Mouse (Mus musculus) E14TG2a.4 (cell line): ENCODE measurements around the gene Tns4.

Experiments used
- H3K27me3 ChIP-seq: 2 replicates; pipeline ENCODE4 v1.6.1; 2014; ENCODE audit warnings: low read length, control low read depth; ENCODE audit not compliant: insufficient read depth
- H3K36me3 ChIP-seq: 2 replicates; pipeline ENCODE4 v1.6.1; 2014; ENCODE audit warnings: low read length, control low read depth; ENCODE audit not compliant: insufficient read depth
- H3K4me1 ChIP-seq: replicated peaks from 2 replicates; pipeline ENCODE4 v1.6.1; 2014; ENCODE audit warnings: low read depth, low read length, control low read depth
- H3K4me3 ChIP-seq: replicated peaks from 2 replicates; pipeline ENCODE4 v1.5.1; 2014; ENCODE audit warnings: mild to moderate bottlenecking, low read length
- H3K9me3 ChIP-seq: 2 replicates; pipeline ENCODE4 v1.6.1; 2014; ENCODE audit warnings: low read length, control low read depth
- CTCF ChIP-seq: conservative IDR thresholded peaks from 2 replicates; pipeline ENCODE4 v1.5.1; 2014; ENCODE audit warnings: low read length
- NANOG ChIP-seq: IDR thresholded peaks from 2 replicates; pipeline ENCODE4 v1.6.1; 2014; ENCODE audit warnings: borderline replicate concordance, low read length, mixed read lengths
- POU5F1 ChIP-seq: IDR thresholded peaks from 2 replicates; pipeline ENCODE4 v1.6.1; 2014; ENCODE audit warnings: low read length, borderline replicate concordance

Gene Tns4

DNA sequence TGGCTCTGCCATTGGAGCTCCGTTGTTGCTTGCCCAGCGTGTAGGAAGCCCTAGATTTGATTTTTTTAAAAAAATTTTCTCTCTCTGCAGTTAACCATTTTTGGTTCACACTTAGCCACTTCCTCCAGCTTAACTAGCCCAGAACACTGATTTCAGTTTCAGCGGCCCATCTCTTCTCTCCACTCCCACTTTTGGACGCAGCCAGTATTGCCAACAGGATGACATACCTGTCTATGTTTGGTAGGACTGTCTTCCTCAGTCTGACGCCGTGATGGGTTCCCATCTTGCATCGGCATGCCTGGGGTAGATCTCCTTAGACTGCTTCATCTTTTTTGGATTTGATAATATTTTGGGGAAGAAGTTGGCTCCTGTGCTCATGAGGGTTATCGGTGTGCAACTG is 1.3 kb upstream of the Tns4 start:
- TF ChIP-seq NANOG (no peak), CTCF (peak; percentile 32), POU5F1 (no peak)
- no peak overlapping the region for H3K4me3 ChIP-seq
- H3K4me1 ChIP-seq = peaks cover 28% of the 10 kb centered on the region
- H3K9me3 ChIP-seq = peaks cover 8% of the 10 kb centered on the region
- no peaks in the 10 kb centered on the region for H3K36me3 ChIP-seq
- peaks cover 14% of the 10 kb centered on the region; the same call in 1 of the 2 replicates for H3K27me3 ChIP-seq

DNA sequence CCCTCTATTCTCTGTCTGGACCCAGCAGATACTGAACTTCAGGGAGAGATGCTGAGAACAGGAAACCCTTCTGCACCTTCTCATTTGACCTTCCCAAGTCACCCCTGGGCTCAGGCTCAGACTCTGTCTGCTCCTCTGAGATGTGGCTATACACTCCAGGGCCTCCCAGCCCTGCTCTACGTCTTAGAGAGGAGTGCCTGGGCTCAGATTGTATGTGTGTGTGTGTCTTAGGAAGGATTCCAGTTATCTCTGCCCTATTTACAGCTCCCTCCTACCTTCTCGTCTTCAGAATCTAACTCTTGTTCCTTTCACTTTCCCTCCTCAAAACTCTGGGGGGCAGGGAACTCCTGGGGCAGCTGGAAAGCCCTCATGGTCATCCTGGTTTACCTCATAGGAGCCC is 620 bp downstream of the Tns4 start:
- H3K4me3 ChIP-seq = no peak overlapping the region
- H3K36me3 ChIP-seq = no peaks in the 10 kb centered on the region
- TF ChIP-seq NANOG = no peak
- TF ChIP-seq POU5F1 = no peak
- no peak for TF ChIP-seq CTCF
- no peaks in the 10 kb centered on the region for H3K9me3 ChIP-seq
- H3K4me1 ChIP-seq = peaks cover 24% of the 10 kb centered on the region
- peaks cover 16% of the 10 kb centered on the region; the same call in 1 of the 2 replicates for H3K27me3 ChIP-seq

DNA sequence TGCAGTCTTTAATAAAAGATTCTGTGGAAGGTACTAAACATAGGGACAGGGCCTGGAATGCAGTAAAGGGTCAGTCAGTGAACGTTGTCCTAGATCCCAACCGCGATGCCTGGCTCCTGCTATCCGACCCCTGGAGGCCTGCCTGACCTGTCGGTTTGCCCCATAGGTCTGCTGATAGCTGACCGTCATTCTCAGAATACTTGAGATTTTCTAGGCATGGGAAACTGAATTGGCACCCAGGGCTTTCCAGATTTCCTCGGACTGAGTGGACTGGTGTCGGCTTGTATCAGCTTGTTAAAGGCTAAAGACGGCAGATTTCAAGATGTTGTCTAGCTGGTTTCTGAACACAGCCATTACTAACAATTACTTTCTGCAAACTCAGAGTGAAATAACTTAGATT is 4.7 kb downstream of the Tns4 start:
- Histone ChIP-seq H3K4me3 (no peak overlapping the region), H3K36me3 (no peaks in the 10 kb centered on the region), H3K27me3 (peaks cover 26% of the 10 kb centered on the region; the same call in 1 of the 2 replicates), H3K4me1 (peaks cover 36% of the 10 kb centered on the region), H3K9me3 (no peaks in the 10 kb centered on the region)
- TF ChIP-seq CTCF (no peak), NANOG (no peak), POU5F1 (no peak)

DNA sequence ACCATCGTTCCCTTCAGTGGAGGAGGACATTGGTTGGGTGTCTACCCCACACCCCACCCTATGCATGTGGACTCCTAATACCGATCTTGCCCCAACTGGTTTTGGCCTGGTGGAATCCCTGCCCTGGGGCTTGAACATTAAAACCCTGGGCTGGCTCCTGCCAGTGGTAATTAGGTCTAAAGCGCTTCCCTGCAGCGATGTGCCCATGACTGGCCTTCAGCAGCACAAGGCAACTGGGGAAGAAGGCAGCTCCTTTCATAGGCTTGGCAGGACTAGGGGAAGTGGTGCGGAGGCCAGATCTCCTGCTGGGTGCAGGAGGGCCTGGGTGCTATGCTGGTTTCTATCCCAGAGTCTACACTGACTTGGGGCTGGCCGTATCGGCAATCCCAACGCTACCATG is 5.6 kb downstream of the Tns4 start:
- H3K4me3 ChIP-seq = no peak overlapping the region
- H3K4me1 ChIP-seq = peaks cover 31% of the 10 kb centered on the region
- H3K27me3 ChIP-seq = peaks cover 28% of the 10 kb centered on the region; the same call in 1 of the 2 replicates
- TF ChIP-seq POU5F1 = no peak
- H3K36me3 ChIP-seq = no peaks in the 10 kb centered on the region
- no peaks in the 10 kb centered on the region for H3K9me3 ChIP-seq

DNA sequence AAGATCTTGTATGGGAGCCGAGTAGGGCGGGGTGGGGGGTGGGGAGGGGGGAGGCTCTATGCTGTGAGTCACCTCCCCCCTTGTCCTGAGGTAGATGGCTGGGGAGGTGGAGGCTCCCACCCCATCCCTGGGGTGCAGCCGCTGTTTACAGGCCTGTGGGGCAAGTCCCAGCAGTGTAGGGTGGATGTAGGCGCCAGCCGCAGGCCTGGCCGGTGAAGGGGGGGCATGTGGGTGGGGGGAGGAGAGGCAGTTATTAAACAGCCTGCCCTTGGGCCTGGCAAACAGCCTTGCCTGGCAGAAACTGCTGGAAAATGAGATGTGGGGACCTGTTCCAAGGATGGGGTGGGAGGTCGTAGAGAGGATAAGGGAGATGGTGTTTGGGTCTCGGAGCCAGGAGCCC is 7.0 kb downstream of the Tns4 start:
- H3K9me3 ChIP-seq = no peaks in the 10 kb centered on the region
- no peaks in the 10 kb centered on the region for H3K36me3 ChIP-seq
- H3K27me3 ChIP-seq = peaks cover 25% of the 10 kb centered on the region; the same call in 1 of the 2 replicates
- peaks cover 28% of the 10 kb centered on the region for H3K4me1 ChIP-seq
- TF ChIP-seq CTCF (no peak), POU5F1 (no peak), NANOG (no peak)
- no peak overlapping the region for H3K4me3 ChIP-seq

DNA sequence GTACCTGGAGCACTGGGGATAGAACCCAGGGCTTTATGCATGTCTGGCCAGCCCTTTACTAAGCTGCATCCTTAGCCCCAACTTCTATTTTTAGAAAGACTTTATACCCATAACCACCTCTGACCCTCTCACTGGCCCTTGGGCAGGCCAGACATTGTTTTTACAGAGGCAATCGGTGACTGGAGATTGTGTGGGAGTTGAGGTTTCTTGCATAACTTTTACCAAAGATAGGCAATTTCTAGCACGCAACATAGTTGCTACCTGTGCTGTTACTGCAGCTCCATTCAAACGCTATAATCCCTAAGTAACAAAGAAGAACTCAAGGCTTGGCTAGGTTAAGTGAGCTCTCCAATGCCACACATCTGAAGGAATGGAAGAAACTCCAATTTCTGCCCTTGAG is 7.5 kb downstream of the Tns4 start:
- no peaks in the 10 kb centered on the region for H3K9me3 ChIP-seq
- no peaks in the 10 kb centered on the region for H3K36me3 ChIP-seq
- peaks cover 34% of the 10 kb centered on the region for H3K4me1 ChIP-seq
- no peak overlapping the region for H3K4me3 ChIP-seq
- H3K27me3 ChIP-seq = peaks cover 24% of the 10 kb centered on the region; the same call in 1 of the 2 replicates
- TF ChIP-seq POU5F1 (no peak), CTCF (no peak), NANOG (no peak)

DNA sequence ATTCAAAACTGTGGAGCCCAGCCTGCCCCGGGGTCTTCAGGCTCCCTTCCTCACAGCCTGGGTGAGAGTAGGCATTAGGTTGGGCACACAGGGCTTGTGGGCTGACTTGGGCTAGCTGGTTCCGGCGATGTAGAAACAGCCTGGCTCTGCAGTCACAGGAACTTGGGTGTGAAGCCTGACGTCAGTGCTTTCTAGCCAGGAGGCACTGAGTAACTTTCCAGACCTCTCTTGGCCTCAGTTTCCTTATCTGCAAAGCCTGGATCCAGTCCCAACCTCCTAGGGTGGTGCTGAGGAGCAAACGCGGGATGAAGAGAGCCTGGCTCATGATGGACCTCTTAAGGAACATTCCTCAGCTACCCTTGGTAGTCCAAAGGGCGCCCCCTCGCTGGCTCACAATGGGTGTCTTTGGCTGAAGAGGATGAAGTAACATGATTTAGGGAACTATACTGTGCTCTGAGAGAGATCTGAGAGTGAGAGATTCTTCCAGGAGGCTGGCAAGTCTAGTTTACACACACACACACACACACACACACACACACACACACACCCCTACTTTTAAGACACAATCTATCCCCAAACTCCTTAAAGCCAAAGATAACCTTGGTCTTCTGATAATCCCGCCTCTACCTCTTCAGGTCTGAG is 8.1 kb downstream of the Tns4 start:
- Histone ChIP-seq H3K36me3 (no peaks in the 10 kb centered on the region), H3K4me3 (no peak overlapping the region), H3K27me3 (peaks cover 23% of the 10 kb centered on the region; the same call in 1 of the 2 replicates), H3K4me1 (peaks cover 35% of the 10 kb centered on the region), H3K9me3 (no peaks in the 10 kb centered on the region)
- TF ChIP-seq CTCF = no peak
- no peak for TF ChIP-seq NANOG
- no peak for TF ChIP-seq POU5F1

DNA sequence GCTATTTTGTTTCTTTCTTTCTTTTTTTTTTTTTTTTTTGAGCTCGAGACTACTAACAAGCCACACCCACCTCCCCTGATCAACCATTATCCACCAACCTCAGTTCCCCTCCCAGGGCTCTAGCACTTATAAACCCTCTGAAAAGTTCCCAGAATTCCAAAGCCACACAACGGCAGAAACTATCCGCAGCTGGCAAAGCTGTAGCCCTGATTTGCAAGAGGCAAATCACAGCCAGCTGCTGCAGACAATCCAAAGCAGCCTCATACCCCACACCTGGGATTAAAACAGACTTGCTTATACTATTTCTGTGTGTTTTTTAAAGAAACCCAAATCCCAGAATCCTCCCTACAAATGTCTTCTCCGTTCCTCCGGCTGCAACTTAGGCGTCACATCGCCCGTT is 11.2 kb downstream of the Tns4 start:
- Histone ChIP-seq H3K36me3 (no peaks in the 10 kb centered on the region), H3K27me3 (peaks cover 16% of the 10 kb centered on the region; the same call in 1 of the 2 replicates), H3K4me1 (peaks cover 40% of the 10 kb centered on the region), H3K4me3 (no peak overlapping the region), H3K9me3 (no peaks in the 10 kb centered on the region)
- TF ChIP-seq CTCF (no peak), NANOG (no peak), POU5F1 (no peak)
